17 mouse cellular contexts compared by ENCODE assay signal in genomic region chr10:40365991-40366390, GRCm38 (mm10).
"Had no signal": no experiment of that assay in that cellular context is flagged by ENCODE, and none has a peak within 500 bp of the region (broad histone marks: within the 10 kb centered on the region; RNA-seq: fewer than 3 reads in every experiment).

No protein-coding gene starts in this region.

- H3K4me2 ChIP-seq: limb, embryonic 12.5 days; liver, embryonic 13.5 days; lung, embryonic 15.5 days; midbrain, embryonic 11.5 days; midbrain, embryonic 15.5 days; neural tube, embryonic 12.5 days; stomach, embryonic 15.5 days had no signal

- H3K9ac ChIP-seq: limb, embryonic 12.5 days; liver, embryonic 13.5 days; liver, postnatal 0 days; lung, embryonic 15.5 days; midbrain, embryonic 15.5 days; neural tube, embryonic 12.5 days; stomach, embryonic 15.5 days had no signal

- H3K27me3 ChIP-seq: limb, embryonic 12.5 days; liver, embryonic 13.5 days; lung, embryonic 15.5 days; megakaryocyte, embryonic 14.5 days; midbrain, embryonic 15.5 days; neural tube, embryonic 12.5 days; stomach, embryonic 15.5 days had no signal

- H3K27ac ChIP-seq: kidney, postnatal 0 days; limb, embryonic 12.5 days; liver, embryonic 13.5 days; lung, embryonic 15.5 days; macrophage; midbrain, embryonic 15.5 days; neural tube, embryonic 12.5 days; stomach, embryonic 15.5 days had no signal

- H3K36me3 ChIP-seq: limb, embryonic 12.5 days; liver, embryonic 13.5 days; lung, embryonic 15.5 days; midbrain, embryonic 15.5 days; neural tube, embryonic 12.5 days; stomach, embryonic 15.5 days had no signal

- ATAC-seq: liver, postnatal 0 days; midbrain, embryonic 15.5 days had no signal

- H3K9me3 ChIP-seq: limb, embryonic 12.5 days; liver, embryonic 13.5 days; lung, embryonic 15.5 days; megakaryocyte, embryonic 14.5 days; midbrain, embryonic 15.5 days; neural tube, embryonic 12.5 days; stomach, embryonic 15.5 days had no signal

- H3K4me3 ChIP-seq: limb, embryonic 12.5 days; liver, embryonic 13.5 days; lung, embryonic 15.5 days; megakaryocyte, embryonic 14.5 days; midbrain, embryonic 15.5 days; neural tube, embryonic 12.5 days; stomach, embryonic 15.5 days had no signal

- DNase-seq: kidney, postnatal 36 days; layer of hippocampus, adult 9-11 months; liver; liver, embryonic 13.5 days; liver, postnatal 0 days; lung, postnatal 14 days; right cerebral cortex, postnatal 14 days; thymus, postnatal 4 days had no signal
